Mouse (Mus musculus) heart, postnatal 0 days (tissue): ENCODE data around the gene Gjc1. TPM values are rescaled to one million over a fixed set of nuclear protein-coding genes. Genes with fewer than 3 reads are reported as not detected.

Experiments
- ATAC-seq: fragments of 200-750 bp; cut with Nextera tagmentation; 2 replicates; pipeline ENCODE4 v1.8.0; 2017; ENCODE audit warnings: low read depth, moderate number of reproducible peaks, moderate library complexity; ENCODE audit not compliant: insufficient read depth
- DNase-seq: peaks from one replicate; pipeline ENCODE4 v3.0.0-alpha.2; 2016; ENCODE audit warnings: low spot score
- H3K27ac ChIP-seq: fragments of 300-500 bp; sonication (generic); 2 replicates; pipeline ENCODE4 v1.5.1; 2014; ENCODE audit warnings: low read depth, mild to moderate bottlenecking
- H3K27me3 ChIP-seq: fragments of 300-500 bp; sonication (generic); 2 replicates; pipeline ENCODE4 v1.6.1; 2014; ENCODE audit warnings: low read length, mixed read lengths; ENCODE audit not compliant: control insufficient read depth, insufficient read depth
- H3K36me3 ChIP-seq: fragments of 300-500 bp; sonication (generic); replicated peaks from 2 replicates; pipeline ENCODE4 v1.6.1; 2014; ENCODE audit warnings: low read length, mixed read lengths; ENCODE audit not compliant: control insufficient read depth, insufficient read depth
- H3K4me1 ChIP-seq: fragments of 300-500 bp; sonication (generic); 2 replicates; pipeline ENCODE4 v1.6.1; 2014; ENCODE audit warnings: antibody characterized with exemption; ENCODE audit not compliant: control insufficient read depth, insufficient read depth
- H3K4me2 ChIP-seq: fragments of 300-500 bp; sonication (generic); 2 replicates; pipeline ENCODE4 v1.6.1; 2014; ENCODE audit warnings: low read depth, mild to moderate bottlenecking, low read length, moderate library complexity
- H3K4me3 ChIP-seq: fragments of 300-500 bp; sonication (generic); 2 replicates; pipeline ENCODE4 v1.5.1; 2014; ENCODE audit warnings: low read depth, low read length
- H3K9ac ChIP-seq: fragments of 300-500 bp; sonication (generic); replicated peaks from 2 replicates; pipeline ENCODE4 v1.6.1; 2014; ENCODE audit warnings: low read depth, low read length, mixed read lengths
- H3K9me3 ChIP-seq: fragments of 300-500 bp; sonication (generic); replicated peaks from 2 replicates; pipeline ENCODE4 v1.6.1; 2016; ENCODE audit warnings: low read length; ENCODE audit not compliant: control insufficient read depth
- CTCF ChIP-seq: IDR thresholded peaks from 2 replicates; pipeline ENCODE4 v1.5.1; 2016; ENCODE audit warnings: antibody characterized with exemption, control low read depth, low read depth
- EP300 ChIP-seq: IDR thresholded peaks from 2 replicates; pipeline ENCODE4 v1.6.1; 2016; ENCODE audit warnings: antibody characterized with exemption, low read depth
- WGBS: fragments of 180-500 bp; shearing (Covaris S2); extraction: QIAGEN DNeasy Blood & Tissue Kit; methylation state at CpG from one replicate; pipeline ENCODE4 v1.1.7; 2014; 5-methylcytosine and 5-hydroxymethylcytosine counted together
- polyA plus RNA-seq: library from polyadenylated mRNA; unstranded; fragments of >200 nt; fragmentation: Nextera tagmentation; extraction: Ambion mirVana; gene quantifications from 2 replicates; pipeline ENCODE4 v1.2.1, GENCODE M21; 2015
- total RNA-seq: library from RNA; depleted of rRNA; stranded (reverse); fragments of >200 nt; gene quantifications from 2 replicates; pipeline ENCODE4 v1.2.3, GENCODE M21; 2014; ENCODE audit warnings: low replicate concordance

Gjc1 gene
- total and polyA plus RNA-seq, 2 experiments from 2014 or later = 19.2 to 42.7 TPM

GRCm38 (mm10) chr11:102835549-102835948 is 16.0 kb upstream of the Gjc1 start, which contains the start of gene Higd1b:
Gene Higd1b (plus strand): TSS chr11:102835849.
- Histone ChIP-seq H3K27ac (peak within 1 kb of the TSS; percentile 9; the same call in 1 of the 2 replicates), H3K36me3 (peaks cover 33% of the 10 kb centered on the region), H3K9me3 (no peaks in the 10 kb centered on the region), H3K4me3 (no peak within 1 kb of the TSS), H3K4me1 (peaks cover 8% of the 10 kb centered on the region; the same call in 1 of the 2 replicates), H3K9ac (no peak within 1 kb of the TSS), H3K27me3 (no peaks in the 10 kb centered on the region), H3K4me2 (no peak within 1 kb of the TSS)
- 72% methylated on average over 4 of the region's 4 CpGs for WGBS
- DNase-seq (no peak), ATAC-seq (no peak)
- TF ChIP-seq CTCF (no peak), EP300 (no peak)

GRCm38 (mm10) chr11:102834219-102834618 is 14.7 kb upstream of the Gjc1 start:
- DNase-seq = peak; percentile 10
- H3K27me3 ChIP-seq = no peaks in the 10 kb centered on the region
- ATAC-seq = peak; percentile 24; the same call in 1 of the 2 replicates
- H3K9me3 ChIP-seq = no peaks in the 10 kb centered on the region
- H3K4me2 ChIP-seq = no peak overlapping the region
- peak overlapping the region; percentile 37; the same call in 1 of the 2 replicates for H3K27ac ChIP-seq
- H3K4me1 ChIP-seq = peaks cover 8% of the 10 kb centered on the region; the same call in 1 of the 2 replicates
- no peak overlapping the region for H3K4me3 ChIP-seq
- no peak overlapping the region for H3K9ac ChIP-seq
- no peak for TF ChIP-seq CTCF
- no peak for TF ChIP-seq EP300
- H3K36me3 ChIP-seq = peaks cover 20% of the 10 kb centered on the region; the same call in 1 of the 2 replicates
- 81% methylated on average over 10 of the region's 10 CpGs for WGBS

- H3K27ac ChIP-seq = peak overlapping the region; percentile 22
- DNase-seq (no peak), ATAC-seq (no peak)
- H3K36me3 ChIP-seq = peaks cover 6% of the 10 kb centered on the region; the same call in 1 of the 2 replicates
- H3K9me3 ChIP-seq = no peaks in the 10 kb centered on the region
- 63% methylated on average over 18 of the region's 18 CpGs for WGBS
- H3K4me1 ChIP-seq = peaks cover 8% of the 10 kb centered on the region; the same call in 1 of the 2 replicates
- no peak overlapping the region for H3K9ac ChIP-seq
- H3K27me3 ChIP-seq = no peaks in the 10 kb centered on the region
- no peak for TF ChIP-seq CTCF
- no peak for TF ChIP-seq EP300
- H3K4me2 ChIP-seq = no peak overlapping the region
- no peak overlapping the region for H3K4me3 ChIP-seq
These were observed 13.3 kb upstream of the Gjc1 start for GRCm38 (mm10) chr11:102832700-102833297.

- H3K4me1 ChIP-seq = peaks cover 8% of the 10 kb centered on the region; the same call in 1 of the 2 replicates
- H3K27ac ChIP-seq = no peak overlapping the region
- H3K36me3 ChIP-seq = no peaks in the 10 kb centered on the region
- H3K4me2 ChIP-seq = no peak overlapping the region
- 35% methylated on average over 4 of the region's 4 CpGs for WGBS
- no peak for DNase-seq
- no peaks in the 10 kb centered on the region for H3K27me3 ChIP-seq
- no peaks in the 10 kb centered on the region for H3K9me3 ChIP-seq
- no peak for TF ChIP-seq CTCF
- no peak for TF ChIP-seq EP300
- ATAC-seq = no peak
- no peak overlapping the region for H3K9ac ChIP-seq
- no peak overlapping the region for H3K4me3 ChIP-seq
These were observed 10.8 kb upstream of the Gjc1 start for GRCm38 (mm10) chr11:102830276-102830675.

- peak overlapping the region; percentile 32 for H3K27ac ChIP-seq
- 49% methylated on average over 4 of the region's 4 CpGs for WGBS
These were observed 7.6 kb upstream of the Gjc1 start for GRCm38 (mm10) chr11:102827097-102827496.

GRCm38 (mm10) chr11:102826476-102826875 is 7.0 kb upstream of the Gjc1 start:
- Histone ChIP-seq H3K4me2 (no peak overlapping the region), H3K36me3 (no peaks in the 10 kb centered on the region), H3K9me3 (no peaks in the 10 kb centered on the region), H3K27ac (no peak overlapping the region), H3K9ac (no peak overlapping the region), H3K4me3 (no peak overlapping the region), H3K27me3 (no peaks in the 10 kb centered on the region), H3K4me1 (peaks cover 8% of the 10 kb centered on the region; the same call in 1 of the 2 replicates)
- TF ChIP-seq CTCF (no peak), EP300 (no peak)
- WGBS = 85% methylated on average over 2 of the region's 2 CpGs
- DNase-seq (no peak), ATAC-seq (no peak)

More at GRCm38 (mm10) chr11:102827097-102827496, 7.6 kb upstream of the Gjc1 start:
- Histone ChIP-seq H3K27me3 (no peaks in the 10 kb centered on the region), H3K9me3 (no peaks in the 10 kb centered on the region), H3K36me3 (no peaks in the 10 kb centered on the region), H3K4me1 (peaks cover 8% of the 10 kb centered on the region; the same call in 1 of the 2 replicates), H3K9ac (0 out of 2 replicates have a peak overlapping the region, but pooled peaks have one; percentile 2), H3K4me2 (no peak overlapping the region), H3K4me3 (no peak overlapping the region)
- ATAC-seq (no peak), DNase-seq (no peak)
- no peak for TF ChIP-seq CTCF
- TF ChIP-seq EP300 = no peak
